Mouse (Mus musculus) ES-Bruce4 (cell line): ENCODE measurements at regions not wholly inside any gene's neighbourhood (a gene's known extent, or its start where the extent isn't known, plus 50 kb on each side); places are given as distances from the start of the nearest gene placed in this dataset.

Source experiments
- CTCF ChIP-seq: IDR thresholded peaks from one replicate; pipeline ENCODE4 v1.8.1; 2011; ENCODE audit warnings: low read depth, low read length
- EP300 ChIP-seq: IDR thresholded peaks from 2 replicates; pipeline ENCODE4 v1.6.1; 2011; ENCODE audit warnings: low read depth, low read length; ENCODE audit not compliant: insufficient read depth
- POLR2A ChIP-seq: IDR thresholded peaks from one replicate; pipeline ENCODE4 v1.8.1; 2011; ENCODE audit warnings: low read length; ENCODE audit not compliant: insufficient read depth

DNA sequence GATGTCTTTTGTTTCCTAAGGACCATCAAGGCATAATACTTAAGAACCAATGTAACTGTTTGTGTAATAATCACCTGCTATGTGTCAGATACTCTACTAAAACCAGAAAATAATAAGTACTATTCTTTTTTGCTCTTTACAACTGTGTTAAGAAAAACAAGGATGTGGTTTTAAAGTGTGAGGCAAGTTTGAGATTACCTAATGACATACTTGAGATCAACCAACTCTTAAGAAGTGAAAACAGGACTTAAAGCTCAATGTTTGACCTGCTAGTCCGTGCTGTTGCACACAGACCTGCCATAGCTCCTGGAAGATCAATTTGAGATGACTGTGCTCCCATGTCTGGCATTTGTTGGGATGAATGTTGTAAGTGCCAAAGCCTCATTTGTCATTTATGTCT is 141.5 kb upstream of the Prlr start:
- TF ChIP-seq CTCF = no peak
- TF ChIP-seq EP300 = no peak
- no peak for TF ChIP-seq POLR2A
